Mouse (Mus musculus): ENCODE measurements at regions not wholly inside any gene's neighbourhood (a gene's known extent, or its start where the extent isn't known, plus 50 kb on each side); places are given as distances from the start of the nearest gene placed in this dataset.

DNA sequence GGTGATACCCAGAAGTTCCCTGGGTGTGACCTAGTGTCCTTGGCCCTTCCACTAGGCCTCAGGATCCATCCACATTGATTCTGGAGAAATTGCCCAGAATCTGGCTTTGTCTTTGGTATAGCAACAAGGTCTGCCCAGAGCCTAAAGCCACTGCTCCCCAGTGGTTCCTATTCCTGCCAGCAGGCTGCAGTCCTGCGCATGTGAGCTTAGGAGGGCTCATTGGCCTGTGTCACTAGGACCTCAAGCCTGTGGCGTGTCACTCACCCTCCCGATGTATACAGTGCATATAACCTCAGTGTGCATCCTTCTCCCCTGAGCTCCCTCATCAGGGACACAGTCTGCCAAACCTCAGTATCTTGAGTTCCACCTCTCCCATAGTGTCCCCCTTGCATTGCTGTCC, 261.9 kb downstream of the Cdh26 start:
- Histone ChIP-seq H3K4me2 (no peak overlapping the region), H3K9me3 (no peaks in the 10 kb centered on the region), H3K27ac (no peak overlapping the region), H3K36me3 (no peaks in the 10 kb centered on the region), H3K27me3 (no peaks in the 10 kb centered on the region), H3K4me3 (no peak overlapping the region), H3K4me1 (peaks cover 3% of the 10 kb centered on the region; the same call in 1 of the 2 replicates), H3K9ac (no peak overlapping the region)
- 72% methylated on average over 3 of the region's 3 CpGs for WGBS
- 0 out of 2 replicates have a peak, but pooled peaks have one; percentile 26 for ATAC-seq (ENCODE audit: borderline replicate concordance, extremely low read depth, low FRiP score, low TSS enrichment)

DNA sequence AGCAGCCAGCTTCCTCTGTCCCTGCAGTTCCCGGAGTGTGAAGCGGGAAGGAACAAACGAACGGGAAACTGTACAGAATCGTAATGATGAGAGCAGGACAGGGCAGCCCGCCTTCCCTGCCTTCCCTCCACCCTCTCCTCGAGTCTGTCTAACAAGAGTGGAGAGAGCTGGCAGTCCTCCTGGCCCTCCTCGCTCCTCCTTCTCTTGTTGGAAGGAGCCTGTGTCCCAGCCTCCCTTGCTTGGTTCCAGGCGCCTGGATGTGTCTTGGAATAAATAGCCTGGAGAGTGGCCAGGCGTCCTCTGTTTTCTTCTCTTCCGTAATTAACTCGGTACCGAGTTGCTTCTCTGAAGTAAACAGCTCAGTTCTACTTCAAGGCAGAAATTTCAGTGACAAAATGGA, 268.3 kb downstream of the Cdh26 start:
- no peak overlapping the region for H3K4me2 ChIP-seq
- ATAC-seq (ENCODE audit: borderline replicate concordance, extremely low read depth, low FRiP score, low TSS enrichment), result peak; percentile 58; the same call in 1 of the 2 replicates
- H3K27ac ChIP-seq, result no peak overlapping the region
- H3K4me3 ChIP-seq, result no peak overlapping the region
- H3K9ac ChIP-seq, result no peak overlapping the region
- no peaks in the 10 kb centered on the region for H3K36me3 ChIP-seq
- whole genome bisulfite sequencing, result 47% methylated on average over 13 of the region's 13 CpGs
- H3K27me3 ChIP-seq, result no peaks in the 10 kb centered on the region
- no peaks in the 10 kb centered on the region for H3K9me3 ChIP-seq
- no peaks in the 10 kb centered on the region for H3K4me1 ChIP-seq

DNA sequence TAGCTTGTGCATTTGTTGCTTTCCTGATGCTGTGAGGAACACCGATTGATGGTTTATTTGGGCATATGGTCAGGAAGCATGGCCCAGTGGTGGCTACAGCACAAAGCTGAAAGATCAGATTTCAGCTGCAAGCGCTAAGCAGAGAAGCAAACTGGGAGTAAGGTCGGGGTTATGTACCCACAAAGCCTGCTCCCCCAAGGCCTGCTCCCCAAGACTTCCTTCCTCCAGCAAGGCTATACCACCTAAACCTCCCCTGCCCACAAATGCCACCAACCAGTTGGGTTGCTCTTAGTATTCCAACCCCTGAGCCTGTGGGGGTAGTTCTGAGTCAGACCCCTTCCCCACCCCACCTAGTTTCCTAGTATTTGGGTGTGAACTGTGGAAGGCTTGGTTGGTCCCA, 270.5 kb downstream of the Cdh26 start:
- Histone ChIP-seq H3K9ac (no peak overlapping the region), H3K9me3 (no peaks in the 10 kb centered on the region), H3K27ac (no peak overlapping the region), H3K4me3 (no peak overlapping the region), H3K27me3 (no peaks in the 10 kb centered on the region), H3K4me2 (no peak overlapping the region), H3K4me1 (no peaks in the 10 kb centered on the region), H3K36me3 (no peaks in the 10 kb centered on the region)
- 60% methylated on average over 3 of the region's 3 CpGs for WGBS
- ATAC-seq (ENCODE audit: borderline replicate concordance, extremely low read depth, low FRiP score, low TSS enrichment), result no peak

DNA sequence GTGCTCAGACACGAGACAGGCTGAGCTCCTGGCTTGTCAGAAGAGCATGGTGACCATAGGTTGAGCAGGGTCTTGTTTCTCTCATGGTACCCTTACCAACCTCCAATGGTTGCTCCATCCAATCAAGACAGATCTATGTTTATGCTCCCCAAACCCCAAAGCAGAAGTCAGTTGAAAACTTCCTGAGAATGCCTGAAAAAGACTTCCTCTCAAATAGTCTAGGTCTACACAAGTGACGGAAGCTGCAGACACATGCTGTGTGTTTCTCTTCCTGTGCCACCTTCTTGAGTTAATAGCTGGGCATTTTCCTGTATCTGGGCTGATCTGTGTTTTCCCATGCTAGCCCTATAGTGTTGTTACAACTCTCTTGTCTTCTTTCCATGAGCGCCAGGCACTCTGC, 274.2 kb downstream of the Cdh26 start:
- ATAC-seq (ENCODE audit: borderline replicate concordance, extremely low read depth, low FRiP score, low TSS enrichment), result no peak

DNA sequence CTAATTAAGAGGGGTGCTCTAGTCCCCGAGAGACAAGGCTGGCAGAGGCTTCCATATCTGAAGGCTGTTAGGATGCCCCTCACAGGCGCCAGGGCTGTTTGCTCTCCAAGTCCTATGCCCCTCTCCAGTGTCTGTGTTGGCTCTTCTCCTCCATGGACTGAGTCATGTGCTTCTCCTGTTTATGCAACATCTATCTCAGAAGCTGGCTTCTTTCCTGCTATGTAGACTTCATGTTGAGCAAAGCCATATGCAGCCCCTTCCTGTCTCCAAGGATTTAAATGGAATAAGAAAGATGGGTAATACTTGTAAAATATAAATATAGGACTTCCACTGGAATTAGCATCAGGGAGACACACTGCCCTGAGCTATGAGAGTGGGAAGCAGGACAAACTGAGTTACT, 278.3 kb downstream of the Cdh26 start:
- H3K9me3 ChIP-seq, result no peaks in the 10 kb centered on the region
- no peaks in the 10 kb centered on the region for H3K36me3 ChIP-seq
- H3K9ac ChIP-seq, result no peak overlapping the region
- no peak overlapping the region for H3K27ac ChIP-seq
- 68% methylated on average over 2 of the region's 2 CpGs for whole genome bisulfite sequencing
- no peak overlapping the region for H3K4me3 ChIP-seq
- H3K4me1 ChIP-seq, result no peaks in the 10 kb centered on the region
- no peak; the same call in 1 of the 2 replicates for ATAC-seq (ENCODE audit: borderline replicate concordance, extremely low read depth, low FRiP score, low TSS enrichment)
- H3K27me3 ChIP-seq, result no peaks in the 10 kb centered on the region
- H3K4me2 ChIP-seq, result no peak overlapping the region

More for the DNA sequence above, 274.2 kb downstream of the Cdh26 start:
- Histone ChIP-seq H3K4me3 (no peak overlapping the region), H3K9ac (no peak overlapping the region), H3K4me2 (no peak overlapping the region), H3K36me3 (no peaks in the 10 kb centered on the region), H3K27ac (no peak overlapping the region), H3K4me1 (no peaks in the 10 kb centered on the region), H3K27me3 (no peaks in the 10 kb centered on the region), H3K9me3 (no peaks in the 10 kb centered on the region)
- WGBS, result 69% methylated on average over 3 of the region's 3 CpGs

DNA sequence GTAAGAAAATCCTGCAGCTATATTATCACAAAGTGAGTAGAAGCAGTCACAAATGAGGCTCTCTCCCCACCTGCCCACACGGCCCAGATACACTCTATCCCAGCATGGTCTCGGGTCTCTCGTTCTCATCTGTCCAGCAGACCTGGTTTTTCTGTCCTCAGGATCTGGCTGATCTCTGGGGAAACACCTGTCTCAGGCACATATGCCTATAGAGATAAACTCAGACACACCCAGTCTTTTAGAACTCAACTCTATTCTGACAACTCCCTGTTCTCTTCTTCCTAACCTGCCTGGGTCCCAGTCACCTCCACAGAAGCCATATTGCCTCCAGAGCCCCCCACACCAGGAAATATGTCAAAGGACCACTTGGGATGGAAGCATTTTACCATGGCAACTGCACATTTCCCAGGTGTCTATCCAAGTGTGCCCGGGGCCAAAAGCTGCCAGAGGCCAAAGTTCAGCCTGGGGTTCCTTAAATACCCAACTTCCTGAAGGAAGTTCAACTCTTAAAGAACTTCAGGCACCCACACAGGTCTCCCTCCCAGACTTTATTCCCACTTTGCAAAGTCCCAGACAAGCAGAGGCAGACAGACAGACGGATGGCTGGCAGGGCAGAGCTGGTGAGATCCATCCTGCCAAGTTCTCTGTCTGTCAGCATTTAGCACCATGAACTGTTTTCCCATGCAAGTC, 279.0 kb downstream of the Cdh26 start:
- ATAC-seq (ENCODE audit: borderline replicate concordance, extremely low read depth, low FRiP score, low TSS enrichment), result no peak
- Histone ChIP-seq H3K4me3 (no peak overlapping the region), H3K27me3 (no peaks in the 10 kb centered on the region), H3K4me2 (no peak overlapping the region), H3K9me3 (no peaks in the 10 kb centered on the region), H3K9ac (no peak overlapping the region), H3K36me3 (no peaks in the 10 kb centered on the region), H3K27ac (no peak overlapping the region), H3K4me1 (no peaks in the 10 kb centered on the region)
- WGBS, result 64% methylated on average over 5 of the region's 5 CpGs

DNA sequence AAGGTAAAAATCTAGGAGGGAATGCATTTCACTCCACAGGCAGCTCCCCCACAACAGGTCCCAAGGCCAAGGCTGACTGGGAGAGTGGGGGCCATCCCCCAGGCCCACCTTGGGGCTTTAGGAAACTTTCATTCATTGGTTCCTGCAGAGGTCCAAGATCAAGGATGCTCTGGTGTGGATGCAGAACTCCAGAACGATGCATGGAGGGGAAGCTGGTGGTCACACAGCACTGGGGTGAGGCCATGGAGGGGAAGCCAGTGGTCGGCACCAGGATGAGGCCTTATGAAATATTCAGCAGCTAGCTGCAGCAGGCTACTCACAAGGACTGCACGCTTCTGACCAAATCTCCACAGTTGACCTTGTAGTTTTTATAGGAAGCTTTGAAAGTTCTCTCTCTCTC, 279.7 kb downstream of the Cdh26 start:
- ATAC-seq (ENCODE audit: borderline replicate concordance, extremely low read depth, low FRiP score, low TSS enrichment), result no peak
- H3K4me1 ChIP-seq, result no peaks in the 10 kb centered on the region
- no peaks in the 10 kb centered on the region for H3K9me3 ChIP-seq
- H3K4me3 ChIP-seq, result no peak overlapping the region
- H3K36me3 ChIP-seq, result no peaks in the 10 kb centered on the region
- WGBS, result 81% methylated on average over 3 of the region's 3 CpGs
- no peak overlapping the region for H3K27ac ChIP-seq
- no peak overlapping the region for H3K9ac ChIP-seq
- no peak overlapping the region for H3K4me2 ChIP-seq
- no peaks in the 10 kb centered on the region for H3K27me3 ChIP-seq

DNA sequence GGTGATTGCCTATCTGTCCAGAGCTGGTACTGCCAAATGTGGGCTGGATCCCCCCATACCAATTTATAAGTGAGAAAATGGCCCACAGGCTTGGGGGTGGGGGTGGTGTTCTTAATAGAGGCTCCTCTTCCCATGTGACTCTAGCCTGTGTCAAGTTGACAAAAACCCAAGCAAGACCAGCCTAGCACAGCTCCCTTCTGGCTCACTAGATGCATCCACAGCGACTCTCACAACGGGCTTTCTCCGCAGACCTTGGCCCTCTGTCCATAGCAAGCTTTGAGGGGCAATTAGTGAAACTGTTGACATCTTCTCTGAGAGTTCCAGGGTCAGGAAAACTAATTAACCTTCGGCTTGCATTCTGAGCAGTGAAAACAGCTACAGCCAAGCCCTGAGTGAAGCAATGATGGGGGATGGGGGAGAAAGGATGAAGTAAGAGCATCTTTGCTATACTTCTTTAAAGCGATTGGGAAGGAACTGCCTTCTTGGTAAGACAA, 281.3 kb downstream of the Cdh26 start:
- 55% methylated on average over 5 of the region's 5 CpGs for WGBS
- Histone ChIP-seq H3K27me3 (no peaks in the 10 kb centered on the region), H3K4me2 (no peak overlapping the region), H3K9ac (no peak overlapping the region), H3K9me3 (no peaks in the 10 kb centered on the region), H3K27ac (no peak overlapping the region), H3K36me3 (no peaks in the 10 kb centered on the region), H3K4me3 (no peak overlapping the region), H3K4me1 (no peaks in the 10 kb centered on the region)
- ATAC-seq (ENCODE audit: borderline replicate concordance, extremely low read depth, low FRiP score, low TSS enrichment), result no peak

DNA sequence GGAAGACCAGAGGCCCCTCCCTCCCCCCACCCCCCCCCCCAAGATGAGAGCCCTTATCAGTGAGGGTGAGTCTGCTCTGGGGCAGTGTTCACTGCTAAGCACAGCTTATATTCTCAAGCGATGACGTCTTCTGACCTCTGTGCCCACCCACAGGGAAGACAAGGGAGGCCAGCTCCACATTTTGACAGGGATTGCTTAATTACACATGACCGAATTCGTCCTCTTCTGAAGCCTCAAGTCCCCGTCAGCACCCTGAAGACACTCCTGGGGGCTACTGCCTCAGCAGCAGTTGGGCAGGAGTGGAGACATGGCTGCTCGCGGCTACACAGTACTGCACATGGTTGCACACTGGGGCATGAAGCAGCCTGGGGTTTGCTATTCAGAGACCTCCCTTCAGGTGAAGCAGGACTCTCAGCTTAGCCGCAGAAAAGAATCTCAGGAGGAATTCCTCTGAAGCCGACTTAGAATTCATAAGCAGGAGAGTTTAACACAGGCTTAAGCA, 282.1 kb downstream of the Cdh26 start:
- H3K36me3 ChIP-seq, result no peaks in the 10 kb centered on the region
- H3K4me3 ChIP-seq, result no peak overlapping the region
- H3K9me3 ChIP-seq, result no peaks in the 10 kb centered on the region
- no peak for ATAC-seq (ENCODE audit: borderline replicate concordance, extremely low read depth, low FRiP score, low TSS enrichment)
- H3K4me2 ChIP-seq, result no peak overlapping the region
- no peaks in the 10 kb centered on the region for H3K27me3 ChIP-seq
- WGBS, result 36% methylated on average over 9 of the region's 9 CpGs
- no peak overlapping the region for H3K27ac ChIP-seq
- H3K4me1 ChIP-seq, result no peaks in the 10 kb centered on the region
- no peak overlapping the region for H3K9ac ChIP-seq

DNA sequence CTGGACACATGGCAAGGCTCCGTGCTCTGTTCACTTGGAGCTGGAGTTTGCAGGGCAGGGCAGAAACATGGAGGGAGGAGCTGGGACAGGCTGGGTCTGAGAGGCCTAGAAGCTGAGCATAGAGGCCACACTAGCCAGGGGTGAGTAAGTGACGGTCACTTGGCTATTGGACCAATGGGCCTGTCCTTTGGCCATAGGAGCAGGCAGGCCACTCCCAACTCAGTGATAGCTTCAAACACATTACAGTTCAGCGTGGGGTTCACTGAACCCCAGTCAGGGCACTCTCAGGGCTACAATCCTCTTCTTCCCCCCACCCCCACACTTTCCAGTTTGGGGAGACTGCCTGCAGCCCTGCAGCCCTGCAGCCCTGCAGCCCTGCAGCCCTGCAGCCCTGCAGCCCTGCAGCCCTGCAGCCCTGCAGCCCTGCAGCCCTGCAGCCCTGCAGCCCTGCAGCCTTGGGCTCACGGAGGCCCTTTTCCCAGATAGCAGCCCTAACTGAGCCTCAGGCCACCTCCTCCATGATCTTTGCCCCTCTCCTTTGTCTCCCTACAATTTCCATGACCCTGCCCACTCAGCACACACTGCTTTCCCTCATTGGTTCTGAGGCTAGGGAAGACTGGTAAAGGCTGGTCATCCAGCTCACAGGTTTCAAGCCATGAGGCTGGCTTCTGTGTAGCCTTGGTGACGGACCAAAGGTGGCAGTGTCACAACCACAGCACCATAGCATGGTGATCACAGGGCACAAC, 285.3 kb downstream of the Cdh26 start:
- Histone ChIP-seq H3K27ac (no peak overlapping the region), H3K4me1 (no peaks in the 10 kb centered on the region), H3K36me3 (no peaks in the 10 kb centered on the region), H3K9me3 (no peaks in the 10 kb centered on the region), H3K4me2 (no peak overlapping the region), H3K4me3 (no peak overlapping the region), H3K27me3 (no peaks in the 10 kb centered on the region), H3K9ac (no peak overlapping the region)
- 68% methylated on average over 5 of the region's 5 CpGs for WGBS
- no peak for ATAC-seq (ENCODE audit: borderline replicate concordance, extremely low read depth, low FRiP score, low TSS enrichment)

DNA sequence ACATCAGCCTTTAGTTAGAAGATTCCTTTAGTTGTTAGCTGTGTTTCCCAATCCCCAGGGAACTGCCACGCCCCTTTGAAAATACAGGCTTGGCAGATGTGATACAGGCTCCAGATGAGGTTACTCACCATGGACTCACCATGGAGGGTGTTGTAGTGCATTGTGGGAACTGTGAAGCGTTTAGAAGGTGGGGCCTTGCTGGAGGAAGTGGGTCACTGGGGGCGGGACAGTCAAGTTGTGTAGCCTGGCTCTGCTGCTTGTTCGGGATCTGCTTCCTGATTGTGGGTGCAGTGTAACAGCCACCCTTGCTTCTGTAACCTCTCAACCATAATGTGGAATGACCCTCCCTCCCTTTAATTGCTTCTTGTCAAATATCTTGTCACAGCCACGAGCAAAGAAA, 287.7 kb downstream of the Cdh26 start:
- Histone ChIP-seq H3K9ac (no peak overlapping the region), H3K4me3 (no peak overlapping the region), H3K27ac (no peak overlapping the region), H3K4me2 (no peak overlapping the region), H3K36me3 (no peaks in the 10 kb centered on the region), H3K9me3 (no peaks in the 10 kb centered on the region), H3K4me1 (no peaks in the 10 kb centered on the region), H3K27me3 (no peaks in the 10 kb centered on the region)
- 74% methylated on average over 5 of the region's 5 CpGs for WGBS
- ATAC-seq (ENCODE audit: borderline replicate concordance, extremely low read depth, low FRiP score, low TSS enrichment), result no peak

DNA sequence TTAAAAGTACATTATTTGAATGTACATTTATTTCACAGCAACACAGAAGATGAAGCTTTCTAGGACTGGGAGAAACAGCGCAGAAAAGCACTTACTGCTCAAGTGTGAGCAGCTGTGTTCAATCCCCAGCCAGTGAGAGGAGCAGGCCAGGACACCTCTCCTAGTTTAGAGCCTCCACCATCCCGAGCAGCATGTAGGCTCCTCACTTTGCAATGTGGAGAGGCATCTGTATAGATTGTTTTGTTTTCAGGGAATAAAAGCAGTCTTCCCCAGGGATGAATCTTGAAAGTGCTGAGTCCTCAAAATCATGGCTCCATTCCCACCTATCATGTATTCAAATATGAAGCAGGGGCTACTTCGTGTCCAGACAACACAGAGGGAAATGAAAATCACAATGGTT, 293.1 kb downstream of the Cdh26 start:
- Histone ChIP-seq H3K27ac (no peak overlapping the region), H3K4me1 (0 out of 2 replicates have a peak, but pooled peaks cover under 1% of the 10 kb centered on the region), H3K9ac (no peak overlapping the region), H3K9me3 (no peaks in the 10 kb centered on the region), H3K36me3 (no peaks in the 10 kb centered on the region), H3K27me3 (peaks cover 7% of the 10 kb centered on the region; the same call in 1 of the 2 replicates), H3K4me2 (no peak overlapping the region), H3K4me3 (no peak overlapping the region)
- WGBS, result 24% methylated on average over 3 of the region's 3 CpGs
- ATAC-seq (ENCODE audit: borderline replicate concordance, extremely low read depth, low FRiP score, low TSS enrichment), result no peak

Measured in lung, embryonic 15.5 days (tissue).